Mouse (Mus musculus) midbrain, embryonic 13.5 days (tissue): ENCODE measurements around the gene Tctn1. TPM values are rescaled to one million over a fixed set of nuclear protein-coding genes. Genes with fewer than 3 reads are reported as not detected.
"Not testable (repeated sequence)": the region's sequence is repeated elsewhere in the genome, so short reads cannot be mapped to it uniquely, and the experiment has no call there.

Experiments
- ATAC-seq: fragments of 200-750 bp; cut with Nextera tagmentation; 2 replicates; pipeline ENCODE4 v1.8.0; 2017; ENCODE audit warnings: mild to moderate bottlenecking, moderate TSS enrichment, moderate library complexity
- H3K27ac ChIP-seq: fragments of 300-500 bp; sonication (generic); 2 replicates; pipeline ENCODE4 v1.5.1; 2015; ENCODE audit warnings: inconsistent platforms, mild to moderate bottlenecking, moderate library complexity
- H3K27me3 ChIP-seq: fragments of 300-500 bp; sonication (generic); 2 replicates; pipeline ENCODE4 v1.6.1; 2015; ENCODE audit warnings: mild to moderate bottlenecking, inconsistent platforms
- H3K36me3 ChIP-seq: fragments of 300-500 bp; sonication (generic); 2 replicates; pipeline ENCODE4 v1.6.1; 2015; ENCODE audit warnings: mild to moderate bottlenecking, inconsistent platforms
- H3K4me1 ChIP-seq: fragments of 300-500 bp; sonication (generic); replicated peaks from 2 replicates; pipeline ENCODE4 v1.6.1; 2015; ENCODE audit warnings: inconsistent platforms
- H3K4me2 ChIP-seq: fragments of 300-500 bp; sonication (generic); replicated peaks from 2 replicates; pipeline ENCODE4 v1.6.1; 2015; ENCODE audit warnings: moderate library complexity, mild to moderate bottlenecking, inconsistent platforms
- H3K4me3 ChIP-seq: fragments of 300-500 bp; sonication (generic); replicated peaks from 2 replicates; pipeline ENCODE4 v1.5.1; 2015; ENCODE audit warnings: mild to moderate bottlenecking, inconsistent platforms
- H3K9ac ChIP-seq: fragments of 300-500 bp; sonication (generic); replicated peaks from 2 replicates; pipeline ENCODE4 v1.6.1; 2015; ENCODE audit warnings: mild to moderate bottlenecking, inconsistent platforms
- H3K9me3 ChIP-seq: fragments of 300-500 bp; sonication (generic); 2 replicates; pipeline ENCODE4 v1.6.1; 2016; ENCODE audit warnings: mild to moderate bottlenecking, inconsistent platforms
- WGBS: fragments of 180-500 bp; shearing (Covaris S2); methylation state at CpG from one replicate; pipeline ENCODE4 v1.1.7; 2015; 5-methylcytosine and 5-hydroxymethylcytosine counted together
- polyA plus RNA-seq: library from polyadenylated mRNA; unstranded; fragments of >200 nt; fragmentation: Nextera tagmentation; extraction: Ambion mirVana; gene quantifications from 2 replicates; pipeline ENCODE4 v1.2.1, GENCODE M21; 2015

The Tctn1 gene
- polyA plus RNA-seq, 1 experiment from 2014 or later: 6.4 TPM

DNA sequence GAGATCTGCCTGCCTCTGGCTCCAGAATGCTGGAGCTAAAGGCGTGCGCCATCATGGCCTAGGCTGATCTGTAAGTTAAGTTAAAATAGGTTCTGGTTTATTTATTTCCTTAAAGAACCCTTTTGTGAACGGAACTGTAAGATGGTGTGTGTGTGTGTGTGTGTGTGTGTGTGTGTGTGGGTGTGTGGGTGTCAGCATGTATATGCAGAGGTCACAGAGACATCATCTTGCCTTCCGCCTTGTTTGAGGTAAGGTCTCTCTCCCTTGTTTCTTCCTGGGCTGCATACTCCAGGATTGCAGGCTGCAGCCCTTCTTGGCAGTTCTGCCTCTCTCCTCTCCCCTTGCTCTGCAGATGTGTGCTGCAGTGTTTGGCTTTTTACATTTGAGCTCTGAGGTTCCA is 33.4 kb downstream of the Tctn1 start:
- Histone ChIP-seq H3K36me3 (0 out of 2 replicates have a peak, but pooled peaks cover 5% of the 10 kb centered on the region), H3K4me2 (no peak overlapping the region), H3K27ac (no peak overlapping the region), H3K9ac (no peak overlapping the region), H3K4me1 (no peaks in the 10 kb centered on the region; the same call in 1 of the 2 replicates), H3K27me3 (no peaks in the 10 kb centered on the region), H3K4me3 (no peak overlapping the region), H3K9me3 (peaks cover 7% of the 10 kb centered on the region)
- WGBS: 93% methylated on average over 4 of the region's 4 CpGs
- ATAC-seq: no peak

- Histone ChIP-seq H3K27me3 (no peaks in the 10 kb centered on the region), H3K4me2 (no peak overlapping the region), H3K4me3 (no peak overlapping the region), H3K9me3 (peaks cover 7% of the 10 kb centered on the region), H3K27ac (no peak overlapping the region), H3K4me1 (no peaks in the 10 kb centered on the region), H3K9ac (no peak overlapping the region), H3K36me3 (0 out of 2 replicates have a peak, but pooled peaks cover 5% of the 10 kb centered on the region)
- ATAC-seq: no peak
- 60% methylated on average over 3 of the region's 4 CpGs for WGBS
Measured at GRCm38 (mm10) chr5:122228772-122229171, 35.5 kb downstream of the Tctn1 start.

DNA sequence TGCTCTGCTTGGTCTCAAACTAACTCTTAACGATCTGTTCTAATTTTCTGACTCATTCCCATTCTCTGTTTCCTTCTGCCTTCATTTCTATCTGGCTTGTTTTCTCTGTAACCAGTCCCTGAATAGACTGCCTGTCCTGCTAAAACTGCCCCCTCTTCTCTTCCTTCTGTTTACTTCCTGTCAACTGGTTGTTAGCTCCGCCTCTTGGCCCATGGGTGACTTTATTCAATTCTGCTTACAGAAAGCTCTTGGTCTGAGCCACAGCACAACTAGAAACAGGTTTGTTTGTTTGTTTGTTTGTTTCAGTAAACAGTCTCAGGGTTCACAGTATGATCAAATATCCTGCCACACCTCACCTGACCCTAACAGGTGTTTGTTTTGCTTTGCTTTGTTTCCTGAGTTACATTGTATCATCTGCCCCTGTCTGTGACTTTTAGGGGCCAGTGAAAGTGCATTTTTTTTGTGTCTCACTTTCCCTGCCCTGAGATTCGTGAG is 35.9 kb downstream of the Tctn1 start:
- peaks cover 7% of the 10 kb centered on the region for H3K9me3 ChIP-seq
- H3K27ac ChIP-seq: no peak overlapping the region
- H3K4me1 ChIP-seq: no peaks in the 10 kb centered on the region
- H3K27me3 ChIP-seq: no peaks in the 10 kb centered on the region
- 84% methylated on average over 3 of the region's 3 CpGs for WGBS
- no peak overlapping the region for H3K4me3 ChIP-seq
- H3K9ac ChIP-seq: no peak overlapping the region
- no peak for ATAC-seq
- 0 out of 2 replicates have a peak, but pooled peaks cover 5% of the 10 kb centered on the region for H3K36me3 ChIP-seq
- H3K4me2 ChIP-seq: no peak overlapping the region

- H3K27me3 ChIP-seq: no peaks in the 10 kb centered on the region
- 98% methylated on average over 2 of the region's 2 CpGs for WGBS
- peaks cover 7% of the 10 kb centered on the region for H3K9me3 ChIP-seq
- H3K4me2 ChIP-seq: no peak overlapping the region
- H3K4me3 ChIP-seq: no peak overlapping the region
- H3K9ac ChIP-seq: no peak overlapping the region
- no peaks in the 10 kb centered on the region for H3K4me1 ChIP-seq
- H3K36me3 ChIP-seq: 0 out of 2 replicates have a peak, but pooled peaks cover 5% of the 10 kb centered on the region
- H3K27ac ChIP-seq: no peak overlapping the region
- no peak for ATAC-seq
Measured at GRCm38 (mm10) chr5:122224291-122224690, 40.0 kb downstream of the Tctn1 start.

- 96% methylated on average over 4 of the region's 4 CpGs for WGBS
- Histone ChIP-seq H3K9ac (no peak overlapping the region), H3K9me3 (no peaks in the 10 kb centered on the region), H3K4me3 (no peak overlapping the region), H3K4me2 (no peak overlapping the region), H3K27me3 (no peaks in the 10 kb centered on the region), H3K36me3 (no peaks in the 10 kb centered on the region), H3K4me1 (no peaks in the 10 kb centered on the region), H3K27ac (no peak overlapping the region)
- no peak for ATAC-seq
Measured at GRCm38 (mm10) chr5:122221085-122221484, 43.2 kb downstream of the Tctn1 start.

- Histone ChIP-seq H3K4me1 (no peaks in the 10 kb centered on the region), H3K9ac (no peak overlapping the region), H3K9me3 (no peaks in the 10 kb centered on the region), H3K4me2 (no peak overlapping the region), H3K4me3 (no peak overlapping the region), H3K27ac (no peak overlapping the region), H3K36me3 (no peaks in the 10 kb centered on the region), H3K27me3 (no peaks in the 10 kb centered on the region)
- WGBS: 75% methylated on average over 18 of the region's 18 CpGs
- ATAC-seq: no peak
Measured at GRCm38 (mm10) chr5:122219655-122220629, 44.3 kb downstream of the Tctn1 start.

GRCm38 (mm10) chr5:122218928-122219327 is 45.3 kb downstream of the Tctn1 start:
- no peak overlapping the region for H3K4me2 ChIP-seq
- H3K27ac ChIP-seq: no peak overlapping the region
- no peaks in the 10 kb centered on the region for H3K27me3 ChIP-seq
- no peak overlapping the region for H3K9ac ChIP-seq
- ATAC-seq: no peak
- no peaks in the 10 kb centered on the region for H3K36me3 ChIP-seq
- H3K9me3 ChIP-seq: no peaks in the 10 kb centered on the region
- no peaks in the 10 kb centered on the region for H3K4me1 ChIP-seq
- WGBS: 87% methylated on average over 7 of the region's 7 CpGs
- no peak overlapping the region for H3K4me3 ChIP-seq

DNA sequence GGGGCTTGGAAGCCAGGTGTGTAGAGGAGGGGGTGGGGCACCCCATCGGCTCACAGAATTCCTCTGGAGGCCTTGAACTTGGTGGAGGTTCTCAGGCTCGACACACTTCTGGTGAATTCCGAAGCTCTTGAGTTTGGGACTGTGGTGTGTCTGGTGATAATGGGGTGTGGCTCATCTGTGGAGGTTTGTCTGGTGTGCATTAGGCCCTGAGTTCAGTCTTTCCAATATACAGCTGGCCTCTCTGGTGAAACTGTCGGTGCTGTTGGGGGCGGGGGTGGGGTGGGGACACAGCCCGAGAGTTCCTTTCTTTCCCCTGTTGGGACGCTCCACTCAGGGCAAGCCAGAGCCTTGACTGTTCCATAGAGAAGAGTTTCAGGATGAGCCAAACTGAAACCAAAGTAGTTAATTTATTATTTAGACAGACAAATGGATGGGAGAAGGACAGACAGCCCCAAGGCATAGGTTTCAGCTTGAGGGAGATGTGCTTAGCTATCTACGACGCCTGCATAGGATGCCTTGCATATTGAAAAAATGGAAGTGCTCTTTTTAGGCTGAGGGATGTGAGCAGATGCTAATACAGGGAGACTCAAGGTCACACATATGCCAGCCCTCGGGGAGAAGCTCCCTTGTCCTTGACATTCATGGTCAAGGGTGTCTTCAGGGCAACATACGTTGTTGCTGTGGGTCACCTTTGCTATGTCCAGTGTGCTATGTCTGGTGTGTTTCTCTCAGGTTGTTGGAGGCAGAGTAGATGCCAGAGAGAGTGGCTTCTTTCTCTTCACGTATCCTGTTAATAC is 46.0 kb downstream of the Tctn1 start:
- WGBS: 92% methylated on average over 12 of the region's 12 CpGs
- no peak overlapping the region for H3K9ac ChIP-seq
- no peaks in the 10 kb centered on the region for H3K27me3 ChIP-seq
- H3K36me3 ChIP-seq: no peaks in the 10 kb centered on the region
- H3K4me1 ChIP-seq: no peaks in the 10 kb centered on the region
- ATAC-seq: no peak
- no peak overlapping the region for H3K27ac ChIP-seq
- H3K4me2 ChIP-seq: no peak overlapping the region
- H3K4me3 ChIP-seq: no peak overlapping the region
- H3K9me3 ChIP-seq: no peaks in the 10 kb centered on the region

DNA sequence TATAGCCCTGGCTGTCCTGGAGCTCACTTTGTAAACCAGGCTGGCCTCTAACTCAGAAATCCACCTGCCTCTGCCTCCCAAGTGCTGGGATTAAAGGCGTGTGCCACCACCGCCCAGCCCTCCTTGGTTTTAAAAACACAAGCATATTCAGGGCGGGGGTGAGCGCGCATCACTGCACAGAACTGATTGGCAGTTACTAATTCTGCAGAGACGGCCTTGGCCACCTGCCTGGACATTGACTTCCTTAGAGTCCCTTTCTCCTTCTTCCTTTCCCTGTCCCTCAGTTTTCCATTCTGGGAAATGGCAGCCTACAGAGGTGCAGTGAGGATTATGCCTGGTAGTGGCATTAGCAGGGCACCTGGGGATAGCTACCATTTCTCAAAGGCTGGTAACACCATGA is 46.6 kb downstream of the Tctn1 start:
- no peaks in the 10 kb centered on the region for H3K4me1 ChIP-seq
- no peak overlapping the region for H3K4me2 ChIP-seq
- no peak overlapping the region for H3K27ac ChIP-seq
- H3K9me3 ChIP-seq: no peaks in the 10 kb centered on the region
- WGBS: 87% methylated on average over 6 of the region's 6 CpGs
- H3K36me3 ChIP-seq: no peaks in the 10 kb centered on the region
- H3K27me3 ChIP-seq: no peaks in the 10 kb centered on the region
- H3K4me3 ChIP-seq: no peak overlapping the region
- H3K9ac ChIP-seq: no peak overlapping the region
- no peak for ATAC-seq

GRCm38 (mm10) chr5:122213861-122214260 is 50.4 kb downstream of the Tctn1 start:
- Histone ChIP-seq H3K9me3 (no peaks in the 10 kb centered on the region), H3K27ac (no peak overlapping the region), H3K27me3 (no peaks in the 10 kb centered on the region), H3K9ac (no peak overlapping the region), H3K4me3 (no peak overlapping the region), H3K4me1 (peaks cover 14% of the 10 kb centered on the region), H3K4me2 (no peak overlapping the region), H3K36me3 (no peaks in the 10 kb centered on the region)
- 92% methylated on average over 6 of the region's 6 CpGs for WGBS
- ATAC-seq: no peak

- H3K27ac ChIP-seq, H3K4me2 ChIP-seq, H3K4me3 ChIP-seq, H3K9me3 ChIP-seq, H3K9ac ChIP-seq, H3K36me3 ChIP-seq, ATAC-seq, H3K27me3 ChIP-seq: not testable (repeated sequence)
- WGBS: 96% methylated on average over 1 of the region's 1 CpGs
- peaks cover 15% of the 10 kb centered on the region for H3K4me1 ChIP-seq
Measured at GRCm38 (mm10) chr5:122212820-122213219, 51.4 kb downstream of the Tctn1 start.

- Histone ChIP-seq H3K9ac (no peak overlapping the region), H3K4me3 (no peak overlapping the region), H3K4me2 (no peak overlapping the region), H3K36me3 (no peaks in the 10 kb centered on the region), H3K9me3 (no peaks in the 10 kb centered on the region), H3K4me1 (peaks cover 15% of the 10 kb centered on the region), H3K27ac (no peak overlapping the region), H3K27me3 (no peaks in the 10 kb centered on the region)
- no peak for ATAC-seq
- 88% methylated on average over 8 of the region's 8 CpGs for WGBS
Measured at GRCm38 (mm10) chr5:122212125-122212524, 52.1 kb downstream of the Tctn1 start.
